Mouse (Mus musculus): ENCODE results near the gene Gba. TPM values are rescaled to one million over a fixed set of nuclear protein-coding genes. Genes with fewer than 3 reads are reported as not detected.

Gene Gba
- polyA plus RNA-seq, 1 experiment from 2014 or later = 37.4 TPM

DNA sequence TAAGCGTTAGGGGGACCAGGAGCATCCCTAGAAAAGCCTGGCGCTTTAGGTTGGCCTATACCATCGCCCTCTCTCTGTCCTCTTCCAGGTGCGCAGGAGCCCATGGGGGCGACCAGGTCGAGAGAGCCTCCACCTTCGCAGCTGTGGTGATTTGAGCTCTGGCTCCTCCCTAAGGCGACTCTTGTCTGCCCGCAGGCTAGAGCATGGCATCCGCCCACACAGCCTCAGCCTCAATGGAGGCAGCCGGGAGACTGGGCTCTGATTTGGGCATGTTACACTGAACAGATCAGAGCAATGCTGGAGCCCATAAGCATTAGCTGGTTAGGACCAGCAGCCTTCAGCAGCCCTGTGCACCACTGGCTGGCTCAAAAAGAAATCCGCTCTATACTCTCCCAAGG is 14.3 kb upstream of the Gba start:
- Histone ChIP-seq H3K27me3 (ENCODE audit: control insufficient read depth, insufficient read depth, low read length) (no peaks in the 10 kb centered on the region), H3K27ac (ENCODE audit: low read depth, low read length) (peak overlapping the region; percentile 55; the same call in 1 of the 2 replicates), H3K4me1 (ENCODE audit: control insufficient read depth, insufficient read depth, low read length) (peaks cover 42% of the 10 kb centered on the region), H3K36me3 (ENCODE audit: control insufficient read depth, insufficient read depth, low read length) (peaks cover 9% of the 10 kb centered on the region), H3K4me3 (ENCODE audit: low read length) (no peak overlapping the region), H3K9ac (ENCODE audit: low read depth, low read length) (no peak overlapping the region), H3K9me3 (ENCODE audit: control insufficient read depth, low read length) (no peaks in the 10 kb centered on the region), H3K4me2 (replicated peaks; ENCODE audit: low read depth, low read length) (no peak overlapping the region)
- 63% methylated on average over 12 of the region's 12 CpGs for WGBS
- no peak for ATAC-seq (ENCODE audit: low FRiP score, low TSS enrichment)

DNA sequence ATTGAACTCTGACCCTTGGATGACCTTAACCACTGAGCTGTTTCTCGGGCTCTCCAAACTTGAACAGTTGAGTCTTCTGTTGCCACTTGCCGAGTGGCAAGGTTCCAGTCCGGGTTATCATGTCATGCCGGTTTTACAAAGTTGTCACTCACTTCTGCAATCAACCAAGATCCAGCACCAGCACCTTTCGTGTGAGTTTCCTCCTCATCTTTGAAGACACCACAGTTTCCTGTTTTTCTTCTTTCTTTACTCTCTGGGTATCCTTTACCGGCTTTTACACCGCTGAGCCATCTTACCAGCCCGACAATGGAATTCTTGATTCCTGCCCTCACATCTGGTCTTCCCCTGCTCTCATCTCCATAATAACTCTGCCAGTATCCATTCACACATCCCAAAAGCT is 12.3 kb upstream of the Gba start:
- no peak for ATAC-seq (ENCODE audit: low FRiP score, low TSS enrichment)
- Histone ChIP-seq H3K4me3 (ENCODE audit: low read length) (no peak overlapping the region), H3K9ac (ENCODE audit: low read depth, low read length) (no peak overlapping the region), H3K36me3 (ENCODE audit: control insufficient read depth, insufficient read depth, low read length) (peaks cover 9% of the 10 kb centered on the region), H3K4me2 (replicated peaks; ENCODE audit: low read depth, low read length) (no peak overlapping the region), H3K27me3 (ENCODE audit: control insufficient read depth, insufficient read depth, low read length) (no peaks in the 10 kb centered on the region), H3K9me3 (ENCODE audit: control insufficient read depth, low read length) (no peaks in the 10 kb centered on the region), H3K4me1 (ENCODE audit: control insufficient read depth, insufficient read depth, low read length) (peaks cover 23% of the 10 kb centered on the region), H3K27ac (ENCODE audit: low read depth, low read length) (no peak overlapping the region)
- WGBS = 83% methylated on average over 8 of the region's 8 CpGs

GRCm38 (mm10) chr3:89193351-89193750 is 9.4 kb upstream of the Gba start:
- Histone ChIP-seq H3K9ac (ENCODE audit: low read depth, low read length) (no peak overlapping the region), H3K9me3 (ENCODE audit: control insufficient read depth, low read length) (no peaks in the 10 kb centered on the region), H3K36me3 (ENCODE audit: control insufficient read depth, insufficient read depth, low read length) (peaks cover 4% of the 10 kb centered on the region), H3K27me3 (ENCODE audit: control insufficient read depth, insufficient read depth, low read length) (no peaks in the 10 kb centered on the region), H3K4me2 (replicated peaks; ENCODE audit: low read depth, low read length) (no peak overlapping the region), H3K4me3 (ENCODE audit: low read length) (no peak overlapping the region), H3K4me1 (ENCODE audit: control insufficient read depth, insufficient read depth, low read length) (peaks cover 5% of the 10 kb centered on the region; the same call in 1 of the 2 replicates), H3K27ac (ENCODE audit: low read depth, low read length) (no peak overlapping the region)
- no peak for ATAC-seq (ENCODE audit: low FRiP score, low TSS enrichment)
- 70% methylated on average over 1 of the region's 1 CpGs for WGBS

- no peak for ATAC-seq (ENCODE audit: low FRiP score, low TSS enrichment)
- H3K27ac ChIP-seq (ENCODE audit: low read depth, low read length) = no peak overlapping the region
- no peak overlapping the region for H3K4me3 ChIP-seq (ENCODE audit: low read length)
- H3K36me3 ChIP-seq (ENCODE audit: control insufficient read depth, insufficient read depth, low read length) = no peaks in the 10 kb centered on the region
- H3K9ac ChIP-seq (ENCODE audit: low read depth, low read length) = no peak overlapping the region
- peaks cover under 1% of the 10 kb centered on the region; the same call in 1 of the 2 replicates for H3K4me1 ChIP-seq (ENCODE audit: control insufficient read depth, insufficient read depth, low read length)
- H3K4me2 ChIP-seq (replicated peaks; ENCODE audit: low read depth, low read length) = no peak overlapping the region
- H3K9me3 ChIP-seq (ENCODE audit: control insufficient read depth, low read length) = no peaks in the 10 kb centered on the region
- WGBS = 88% methylated on average over 2 of the region's 2 CpGs
- no peaks in the 10 kb centered on the region for H3K27me3 ChIP-seq (ENCODE audit: control insufficient read depth, insufficient read depth, low read length)
Measured at GRCm38 (mm10) chr3:89193853-89194252, 8.9 kb upstream of the Gba start.

- Histone ChIP-seq H3K4me1 (ENCODE audit: control insufficient read depth, insufficient read depth, low read length) (no peaks in the 10 kb centered on the region), H3K9ac (ENCODE audit: low read depth, low read length) (peak overlapping the region; percentile 67), H3K9me3 (ENCODE audit: control insufficient read depth, low read length) (no peaks in the 10 kb centered on the region), H3K4me2 (replicated peaks; ENCODE audit: low read depth, low read length) (peak overlapping the region; percentile 56), H3K27me3 (ENCODE audit: control insufficient read depth, insufficient read depth, low read length) (no peaks in the 10 kb centered on the region), H3K4me3 (ENCODE audit: low read length) (peak overlapping the region; percentile 33; the same call in 1 of the 2 replicates), H3K36me3 (ENCODE audit: control insufficient read depth, insufficient read depth, low read length) (no peaks in the 10 kb centered on the region), H3K27ac (ENCODE audit: low read depth, low read length) (peak overlapping the region; percentile 82)
- ATAC-seq (ENCODE audit: low FRiP score, low TSS enrichment) = peak; percentile 98
- 8% methylated on average over 33 of the region's 33 CpGs for WGBS
Measured at GRCm38 (mm10) chr3:89195979-89196877, 6.5 kb upstream of the Gba start.

DNA sequence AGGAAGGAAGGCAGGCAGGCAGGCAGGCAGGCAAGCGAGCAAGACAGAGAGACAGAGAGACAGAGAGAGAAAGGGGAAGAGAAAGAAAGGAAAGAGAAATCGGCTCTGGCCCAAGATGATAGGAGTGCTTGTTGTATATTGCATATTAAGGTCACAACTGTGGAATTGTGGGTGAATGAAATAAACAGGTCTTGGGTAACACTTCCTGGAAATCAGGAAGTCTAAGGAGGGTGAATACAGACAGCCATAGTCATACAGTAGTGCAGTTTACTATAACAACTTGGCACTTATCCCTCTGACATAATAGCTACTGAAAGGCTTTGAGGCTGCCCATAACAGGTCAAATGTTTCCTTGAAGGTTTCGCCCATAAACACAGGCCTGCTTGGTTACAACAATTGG is 2.9 kb upstream of the Gba start:
- Histone ChIP-seq H3K27me3 (ENCODE audit: control insufficient read depth, insufficient read depth, low read length) (no peaks in the 10 kb centered on the region), H3K4me3 (ENCODE audit: low read length) (no peak overlapping the region), H3K4me2 (replicated peaks; ENCODE audit: low read depth, low read length) (no peak overlapping the region), H3K27ac (ENCODE audit: low read depth, low read length) (no peak overlapping the region), H3K4me1 (ENCODE audit: control insufficient read depth, insufficient read depth, low read length) (peaks cover 4% of the 10 kb centered on the region), H3K9me3 (ENCODE audit: control insufficient read depth, low read length) (no peaks in the 10 kb centered on the region), H3K36me3 (ENCODE audit: control insufficient read depth, insufficient read depth, low read length) (no peaks in the 10 kb centered on the region), H3K9ac (ENCODE audit: low read depth, low read length) (no peak overlapping the region)
- no peak for ATAC-seq (ENCODE audit: low FRiP score, low TSS enrichment)
- WGBS = 86% methylated on average over 3 of the region's 3 CpGs

DNA sequence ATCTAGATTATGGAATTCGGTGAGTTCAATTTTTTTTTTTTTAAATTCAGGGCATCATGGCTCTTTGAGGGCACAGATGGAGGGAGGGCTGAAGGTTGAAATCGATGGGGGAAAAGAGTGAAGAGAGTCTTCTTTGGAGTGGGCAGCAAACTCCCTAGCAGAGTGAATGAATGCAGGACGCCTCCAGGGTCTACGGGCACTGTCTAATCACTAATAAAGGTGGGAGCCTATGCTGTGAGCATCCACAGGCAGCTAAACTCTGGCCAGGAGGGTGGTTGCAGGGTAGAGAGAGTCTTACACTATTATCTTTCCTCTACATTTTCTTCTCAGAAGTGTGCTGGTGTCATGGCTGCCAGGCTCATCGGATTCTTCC is 400 bp downstream of the Gba start:
- ATAC-seq (ENCODE audit: low FRiP score, low TSS enrichment) = 0 out of 2 replicates have a peak, but pooled peaks have one; percentile 26
- Histone ChIP-seq H3K4me2 (replicated peaks; ENCODE audit: low read depth, low read length) (peak overlapping the region; percentile 54), H3K9me3 (ENCODE audit: control insufficient read depth, low read length) (no peaks in the 10 kb centered on the region), H3K9ac (ENCODE audit: low read depth, low read length) (peak overlapping the region; percentile 48), H3K4me1 (ENCODE audit: control insufficient read depth, insufficient read depth, low read length) (peaks cover 4% of the 10 kb centered on the region), H3K4me3 (ENCODE audit: low read length) (peak overlapping the region; percentile 56), H3K36me3 (ENCODE audit: control insufficient read depth, insufficient read depth, low read length) (peaks cover 21% of the 10 kb centered on the region), H3K27ac (ENCODE audit: low read depth, low read length) (no peak overlapping the region), H3K27me3 (ENCODE audit: control insufficient read depth, insufficient read depth, low read length) (no peaks in the 10 kb centered on the region)
- 44% methylated on average over 5 of the region's 5 CpGs for WGBS

DNA sequence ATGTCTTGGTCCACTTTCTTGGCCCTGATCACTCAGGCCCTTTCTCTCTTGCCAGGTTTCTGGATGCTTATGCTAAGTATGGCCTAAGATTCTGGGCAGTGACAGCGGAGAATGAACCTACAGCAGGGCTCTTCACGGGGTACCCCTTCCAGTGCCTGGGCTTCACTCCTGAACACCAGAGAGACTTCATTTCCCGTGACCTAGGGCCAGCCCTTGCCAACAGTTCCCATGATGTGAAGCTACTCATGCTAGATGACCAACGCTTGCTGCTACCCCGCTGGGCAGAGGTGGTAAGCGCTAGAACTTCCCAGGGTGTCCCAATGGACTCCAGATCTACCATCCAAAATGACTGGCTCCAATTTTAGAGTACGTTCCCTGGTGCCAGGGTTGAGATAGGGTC is 3.4 kb downstream of the Gba start:
- H3K4me3 ChIP-seq (ENCODE audit: low read length) = no peak overlapping the region
- no peak overlapping the region for H3K9ac ChIP-seq (ENCODE audit: low read depth, low read length)
- H3K4me1 ChIP-seq (ENCODE audit: control insufficient read depth, insufficient read depth, low read length) = peaks cover 4% of the 10 kb centered on the region
- 87% methylated on average over 7 of the region's 7 CpGs for WGBS
- H3K4me2 ChIP-seq (replicated peaks; ENCODE audit: low read depth, low read length) = no peak overlapping the region
- no peak overlapping the region for H3K27ac ChIP-seq (ENCODE audit: low read depth, low read length)
- H3K27me3 ChIP-seq (ENCODE audit: control insufficient read depth, insufficient read depth, low read length) = no peaks in the 10 kb centered on the region
- no peaks in the 10 kb centered on the region for H3K9me3 ChIP-seq (ENCODE audit: control insufficient read depth, low read length)
- no peak for ATAC-seq (ENCODE audit: low FRiP score, low TSS enrichment)
- peaks cover 48% of the 10 kb centered on the region for H3K36me3 ChIP-seq (ENCODE audit: control insufficient read depth, insufficient read depth, low read length)

GRCm38 (mm10) chr3:89206695-89207094 is 4.0 kb downstream of the Gba start:
- H3K4me1 ChIP-seq (ENCODE audit: control insufficient read depth, insufficient read depth, low read length) = peaks cover 4% of the 10 kb centered on the region
- WGBS = 88% methylated on average over 2 of the region's 2 CpGs
- no peak overlapping the region for H3K4me2 ChIP-seq (replicated peaks; ENCODE audit: low read depth, low read length)
- H3K9ac ChIP-seq (ENCODE audit: low read depth, low read length) = no peak overlapping the region
- no peak overlapping the region for H3K4me3 ChIP-seq (ENCODE audit: low read length)
- no peaks in the 10 kb centered on the region for H3K9me3 ChIP-seq (ENCODE audit: control insufficient read depth, low read length)
- H3K36me3 ChIP-seq (ENCODE audit: control insufficient read depth, insufficient read depth, low read length) = peaks cover 49% of the 10 kb centered on the region
- ATAC-seq (ENCODE audit: low FRiP score, low TSS enrichment) = no peak
- no peak overlapping the region for H3K27ac ChIP-seq (ENCODE audit: low read depth, low read length)
- H3K27me3 ChIP-seq (ENCODE audit: control insufficient read depth, insufficient read depth, low read length) = no peaks in the 10 kb centered on the region

Measured in kidney, embryonic 14.5 days (tissue).